Mouse (Mus musculus): ENCODE data around the gene Hist1h1a. TPM values are rescaled to one million over a fixed set of nuclear protein-coding genes. Genes with fewer than 3 reads are reported as not detected.
"Not testable (repeated sequence)": the region's sequence is repeated elsewhere in the genome, so short reads cannot be mapped to it uniquely, and the experiment has no call there.

Gene Hist1h1a
- polyA plus RNA-seq, 1 experiment from 2014 or later, result 1.0 TPM

DNA sequence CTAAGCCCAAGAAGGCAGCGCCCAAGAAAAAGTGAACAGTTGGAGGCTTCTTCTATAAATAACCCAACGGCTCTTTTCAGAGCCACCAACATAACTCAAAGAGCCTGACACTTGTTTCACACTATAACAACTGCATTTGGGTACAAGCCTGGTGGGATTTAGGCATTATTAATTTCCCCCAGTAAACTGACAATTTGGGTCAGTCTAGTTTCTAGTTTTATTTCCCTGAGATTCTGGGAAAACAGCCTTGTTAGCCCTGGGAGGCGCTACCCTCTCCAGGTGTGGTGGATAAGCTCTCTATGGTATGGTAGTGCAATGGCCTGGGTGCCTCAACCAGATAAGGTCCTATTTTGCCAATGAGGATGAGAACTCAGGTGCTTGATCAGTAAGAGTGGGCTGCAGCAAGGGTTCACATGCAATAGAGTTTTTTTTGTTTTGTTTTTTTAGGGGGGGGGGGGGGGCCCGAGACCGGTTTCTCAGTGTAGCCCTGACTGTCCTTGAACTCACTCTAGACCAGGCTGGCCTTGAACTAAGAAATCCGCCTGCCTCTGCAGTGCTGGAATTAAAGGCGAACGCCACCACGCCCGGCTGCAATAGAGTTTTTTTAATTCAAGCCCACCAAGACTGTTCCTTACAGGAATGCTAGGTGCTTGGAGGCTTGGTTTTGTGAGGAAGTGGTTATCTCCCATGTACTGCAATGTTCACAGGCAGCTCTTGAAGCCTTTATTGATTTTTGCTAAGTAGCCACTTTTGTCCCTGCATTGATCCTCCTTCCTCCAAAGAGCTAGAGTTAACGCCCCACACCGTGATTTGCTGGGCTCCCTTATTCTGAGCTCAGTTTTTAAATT lies 1.1 kb downstream of the Hist1h1a start:
- Histone ChIP-seq H3K9me3 (ENCODE audit: control insufficient read depth, low read length) (no peaks in the 10 kb centered on the region), H3K36me3 (ENCODE audit: control insufficient read depth, insufficient read depth) (no peaks in the 10 kb centered on the region), H3K4me3 (replicated peaks; ENCODE audit: low read length) (peak overlapping the region; percentile 63), H3K9ac (replicated peaks; ENCODE audit: low read depth, low read length) (peak overlapping the region; percentile 66), H3K27ac (ENCODE audit: low read length) (peak overlapping the region; percentile 84), H3K4me2 (ENCODE audit: low read length) (peak overlapping the region; percentile 94), H3K27me3 (replicated peaks; ENCODE audit: control insufficient read depth, insufficient read depth, low read length) (no peaks in the 10 kb centered on the region), H3K4me1 (replicated peaks; ENCODE audit: control insufficient read depth, insufficient read depth, low read length) (peaks cover 25% of the 10 kb centered on the region)
- WGBS, result 32% methylated on average over 12 of the region's 12 CpGs
- ATAC-seq, result no peak

- no peak for ATAC-seq
- H3K4me2 ChIP-seq (ENCODE audit: low read length), result no peak overlapping the region
- no peak overlapping the region for H3K27ac ChIP-seq (ENCODE audit: low read length)
- H3K36me3 ChIP-seq (ENCODE audit: control insufficient read depth, insufficient read depth), result no peaks in the 10 kb centered on the region
- H3K27me3 ChIP-seq (replicated peaks; ENCODE audit: control insufficient read depth, insufficient read depth, low read length), result no peaks in the 10 kb centered on the region
- H3K9ac ChIP-seq (replicated peaks; ENCODE audit: low read depth, low read length), result no peak overlapping the region
- no peaks in the 10 kb centered on the region for H3K9me3 ChIP-seq (ENCODE audit: control insufficient read depth, low read length)
- WGBS, result 59% methylated on average over 1 of the region's 1 CpGs
- no peak overlapping the region for H3K4me3 ChIP-seq (replicated peaks; ENCODE audit: low read length)
- peaks cover 22% of the 10 kb centered on the region for H3K4me1 ChIP-seq (replicated peaks; ENCODE audit: control insufficient read depth, insufficient read depth, low read length)
Measured at GRCm38 (mm10) chr13:23765172-23765513, 1.7 kb downstream of the Hist1h1a start.

- no peaks in the 10 kb centered on the region for H3K9me3 ChIP-seq (ENCODE audit: control insufficient read depth, low read length)
Measured at GRCm38 (mm10) chr13:23766772-23767171, 3.3 kb downstream of the Hist1h1a start.

DNA sequence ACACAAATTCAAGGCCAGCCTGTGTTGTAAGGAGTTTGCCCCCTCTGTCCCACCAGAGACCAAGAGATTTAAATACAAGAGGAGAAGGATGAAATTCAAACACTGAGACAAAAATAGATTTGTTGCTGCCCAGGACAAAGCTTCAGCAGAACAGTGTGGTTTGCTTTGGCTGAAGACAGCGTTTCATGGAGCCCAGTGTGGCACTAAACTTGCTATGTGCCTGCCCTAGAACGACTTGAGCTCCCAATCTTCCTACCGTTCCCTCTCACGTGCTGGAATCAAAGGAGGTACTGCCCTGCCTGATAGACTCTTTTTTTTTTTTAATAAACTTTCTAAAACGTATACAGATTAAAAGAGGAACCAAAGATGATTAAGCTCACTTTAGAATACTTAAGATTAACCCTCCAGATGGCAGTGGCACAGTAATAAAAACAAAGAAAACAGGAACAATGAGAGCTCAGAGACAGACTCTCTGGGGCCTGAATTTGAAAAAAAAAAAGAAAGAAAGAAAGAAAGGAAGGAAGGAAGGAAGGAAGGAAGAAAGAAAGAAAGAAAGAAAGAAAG lies 5.5 kb downstream of the Hist1h1a start:
- H3K4me2 ChIP-seq (ENCODE audit: low read length), result no peak overlapping the region
- H3K27ac ChIP-seq (ENCODE audit: low read length), result no peak overlapping the region
- WGBS, result 27% methylated on average over 5 of the region's 5 CpGs
- H3K4me1 ChIP-seq (replicated peaks; ENCODE audit: control insufficient read depth, insufficient read depth, low read length), result peaks cover 10% of the 10 kb centered on the region
- H3K27me3 ChIP-seq (replicated peaks; ENCODE audit: control insufficient read depth, insufficient read depth, low read length), result no peaks in the 10 kb centered on the region
- H3K9me3 ChIP-seq (ENCODE audit: control insufficient read depth, low read length), result no peaks in the 10 kb centered on the region
- no peaks in the 10 kb centered on the region for H3K36me3 ChIP-seq (ENCODE audit: control insufficient read depth, insufficient read depth)
- H3K4me3 ChIP-seq (replicated peaks; ENCODE audit: low read length), result no peak overlapping the region
- H3K9ac ChIP-seq (replicated peaks; ENCODE audit: low read depth, low read length), result no peak overlapping the region
- ATAC-seq, result no peak

More at GRCm38 (mm10) chr13:23766772-23767171, 3.3 kb downstream of the Hist1h1a start:
- Histone ChIP-seq H3K4me3 (replicated peaks; ENCODE audit: low read length) (no peak overlapping the region), H3K4me2 (ENCODE audit: low read length) (no peak overlapping the region), H3K27ac (ENCODE audit: low read length) (no peak overlapping the region), H3K27me3 (replicated peaks; ENCODE audit: control insufficient read depth, insufficient read depth, low read length) (no peaks in the 10 kb centered on the region), H3K4me1 (replicated peaks; ENCODE audit: control insufficient read depth, insufficient read depth, low read length) (peaks cover 12% of the 10 kb centered on the region), H3K9ac (replicated peaks; ENCODE audit: low read depth, low read length) (no peak overlapping the region), H3K36me3 (ENCODE audit: control insufficient read depth, insufficient read depth) (no peaks in the 10 kb centered on the region)
- no peak for ATAC-seq

DNA sequence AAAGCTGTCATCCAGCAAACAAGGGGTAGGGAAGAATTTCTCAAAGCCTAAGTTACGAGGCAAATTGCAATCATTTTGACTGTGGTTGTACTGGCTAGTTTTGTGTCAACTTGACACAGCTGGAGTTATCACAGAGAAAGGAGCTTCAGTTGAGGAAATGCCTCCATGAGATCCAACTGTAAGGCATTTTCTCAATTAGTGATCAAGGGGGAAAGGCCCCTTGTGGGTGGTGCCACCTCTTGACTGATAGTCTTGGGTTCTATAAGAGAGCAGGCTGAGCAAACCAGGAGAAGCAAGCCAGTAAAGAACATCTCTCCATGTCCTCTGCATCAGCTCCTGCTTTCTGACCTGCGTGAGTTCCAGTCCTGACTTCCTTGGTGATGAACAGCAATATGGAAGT lies 6.1 kb downstream of the Hist1h1a start, which contains the start of gene Trim38:
TSS of gene Trim38 (plus strand) at position 301 of the 400 bp plus-strand sequence.
- not testable (repeated sequence) for H3K9me3 ChIP-seq (ENCODE audit: control insufficient read depth, low read length); H3K4me1 ChIP-seq (replicated peaks; ENCODE audit: control insufficient read depth, insufficient read depth, low read length); H3K9ac ChIP-seq (replicated peaks; ENCODE audit: low read depth, low read length); H3K27me3 ChIP-seq (replicated peaks; ENCODE audit: control insufficient read depth, insufficient read depth, low read length); H3K27ac ChIP-seq (ENCODE audit: low read length); ATAC-seq; H3K4me2 ChIP-seq (ENCODE audit: low read length); H3K36me3 ChIP-seq (ENCODE audit: control insufficient read depth, insufficient read depth); H3K4me3 ChIP-seq (replicated peaks; ENCODE audit: low read length)
- 87% methylated on average over 2 of the region's 2 CpGs for WGBS

DNA sequence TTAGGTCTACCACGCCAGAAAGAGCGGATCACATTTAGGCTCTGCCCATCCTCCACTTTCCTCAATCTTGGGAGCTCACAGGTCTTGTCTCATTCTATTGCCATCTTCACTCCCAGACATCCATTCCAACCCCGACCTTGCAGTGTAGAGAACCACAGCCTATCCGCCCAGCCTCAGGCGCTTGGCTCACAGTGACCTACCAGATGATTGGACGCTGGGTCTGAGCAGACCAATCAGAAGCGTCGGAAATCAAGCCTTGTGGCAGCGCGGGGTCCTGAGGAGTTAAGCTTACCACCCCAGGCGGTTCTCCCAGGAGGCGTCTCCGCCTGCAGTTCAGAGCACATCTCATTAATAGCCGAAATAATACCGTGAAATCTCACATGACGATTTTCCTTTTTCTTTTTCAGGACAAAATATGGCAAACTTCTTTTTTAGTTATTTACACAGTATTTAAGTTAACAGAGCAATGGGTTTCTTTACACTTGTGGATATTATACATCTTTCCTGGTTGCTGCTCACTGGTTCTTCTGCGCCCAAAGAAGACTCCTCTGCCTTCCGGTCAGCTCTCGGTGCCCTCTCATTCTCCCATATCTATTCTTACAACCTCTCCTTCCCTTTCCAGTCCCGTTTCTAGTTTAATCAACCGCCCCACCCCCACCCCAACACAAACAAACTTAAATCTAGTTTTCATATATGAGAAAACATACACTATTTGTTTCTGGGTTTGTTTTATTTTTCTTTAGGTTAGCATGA lies 9.3 kb downstream of the Hist1h1a start:
- H3K4me2 ChIP-seq (ENCODE audit: low read length), result peak overlapping the region; percentile 45
- no peaks in the 10 kb centered on the region for H3K9me3 ChIP-seq (ENCODE audit: control insufficient read depth, low read length)
- H3K4me1 ChIP-seq (replicated peaks; ENCODE audit: control insufficient read depth, insufficient read depth, low read length), result peaks cover 4% of the 10 kb centered on the region
- H3K36me3 ChIP-seq (ENCODE audit: control insufficient read depth, insufficient read depth), result no peaks in the 10 kb centered on the region
- H3K27me3 ChIP-seq (replicated peaks; ENCODE audit: control insufficient read depth, insufficient read depth, low read length), result no peaks in the 10 kb centered on the region
- ATAC-seq, result peak; percentile 93
- H3K4me3 ChIP-seq (replicated peaks; ENCODE audit: low read length), result peak overlapping the region; percentile 11; the same call in 1 of the 2 replicates
- no peak overlapping the region for H3K9ac ChIP-seq (replicated peaks; ENCODE audit: low read depth, low read length)
- no peak overlapping the region for H3K27ac ChIP-seq (ENCODE audit: low read length)
- 24% methylated on average over 21 of the region's 21 CpGs for WGBS

DNA sequence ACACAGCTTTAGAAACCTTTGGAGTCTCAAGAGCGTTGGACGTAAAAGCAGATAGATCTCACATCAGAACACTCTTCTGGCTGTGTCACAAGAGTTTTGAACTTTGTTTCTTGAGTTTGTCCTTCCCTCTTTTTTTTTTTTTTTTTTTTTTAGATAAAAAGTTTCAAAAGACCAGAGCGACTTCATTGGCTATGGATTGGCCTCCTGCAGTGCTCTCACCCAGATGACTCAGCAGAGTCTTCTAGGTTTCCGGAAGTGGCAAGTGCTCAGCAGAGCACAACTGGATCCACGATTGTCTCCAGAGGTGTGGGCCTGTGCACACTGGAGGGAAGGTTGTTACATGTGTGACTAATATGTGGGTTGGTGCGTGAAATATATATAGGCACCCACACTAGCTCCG lies 14.9 kb downstream of the Hist1h1a start:
- no peak overlapping the region for H3K27ac ChIP-seq (ENCODE audit: low read length)
- no peaks in the 10 kb centered on the region for H3K9me3 ChIP-seq (ENCODE audit: control insufficient read depth, low read length)
- ATAC-seq, result no peak
- H3K4me2 ChIP-seq (ENCODE audit: low read length), result no peak overlapping the region
- no peaks in the 10 kb centered on the region for H3K36me3 ChIP-seq (ENCODE audit: control insufficient read depth, insufficient read depth)
- H3K27me3 ChIP-seq (replicated peaks; ENCODE audit: control insufficient read depth, insufficient read depth, low read length), result no peaks in the 10 kb centered on the region
- WGBS, result 95% methylated on average over 7 of the region's 7 CpGs
- no peaks in the 10 kb centered on the region for H3K4me1 ChIP-seq (replicated peaks; ENCODE audit: control insufficient read depth, insufficient read depth, low read length)
- no peak overlapping the region for H3K9ac ChIP-seq (replicated peaks; ENCODE audit: low read depth, low read length)
- H3K4me3 ChIP-seq (replicated peaks; ENCODE audit: low read length), result no peak overlapping the region

DNA sequence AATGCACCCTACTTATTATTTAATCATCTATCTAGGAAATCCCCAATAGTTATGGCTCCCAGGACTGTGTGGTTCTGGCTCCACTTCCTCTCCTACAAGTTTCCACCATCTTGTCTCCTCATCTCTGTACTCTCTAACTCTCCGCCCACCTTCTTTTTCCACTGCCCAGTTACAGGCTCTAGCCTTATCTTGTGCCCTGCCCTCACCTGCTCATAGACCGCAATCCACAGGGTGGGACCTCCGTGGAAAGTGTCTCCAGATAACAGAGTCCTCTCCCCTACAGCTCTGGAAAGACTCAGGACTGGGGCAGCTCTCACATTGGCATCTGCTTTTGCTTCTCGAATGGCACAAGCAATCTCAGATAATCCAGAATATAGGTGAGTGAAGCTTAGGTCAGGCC lies 15.6 kb downstream of the Hist1h1a start:
- Histone ChIP-seq H3K4me3 (replicated peaks; ENCODE audit: low read length) (no peak overlapping the region), H3K9me3 (ENCODE audit: control insufficient read depth, low read length) (no peaks in the 10 kb centered on the region), H3K27me3 (replicated peaks; ENCODE audit: control insufficient read depth, insufficient read depth, low read length) (no peaks in the 10 kb centered on the region), H3K9ac (replicated peaks; ENCODE audit: low read depth, low read length) (no peak overlapping the region), H3K4me1 (replicated peaks; ENCODE audit: control insufficient read depth, insufficient read depth, low read length) (no peaks in the 10 kb centered on the region), H3K4me2 (ENCODE audit: low read length) (no peak overlapping the region), H3K36me3 (ENCODE audit: control insufficient read depth, insufficient read depth) (no peaks in the 10 kb centered on the region), H3K27ac (ENCODE audit: low read length) (no peak overlapping the region)
- ATAC-seq, result no peak
- WGBS, result 89% methylated on average over 4 of the region's 4 CpGs

DNA sequence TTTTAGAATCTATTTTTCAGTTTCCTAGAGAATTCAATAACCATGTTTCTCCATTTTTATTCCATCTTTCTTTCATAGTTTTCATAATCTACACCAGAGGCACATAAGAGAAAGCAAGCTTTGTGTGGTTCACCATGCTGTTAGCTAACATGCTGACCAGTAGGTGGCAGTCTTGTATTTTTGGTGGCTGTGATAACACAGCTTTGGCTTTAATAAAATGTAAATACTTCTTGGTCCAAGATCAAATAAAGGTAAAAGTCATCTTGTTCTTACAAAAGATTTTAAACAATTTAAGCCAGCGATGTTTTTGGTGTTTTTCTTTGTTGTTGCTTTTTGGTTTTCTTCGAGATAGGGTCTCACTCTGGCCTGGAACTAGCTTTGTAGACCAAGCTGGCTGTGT lies 29.1 kb downstream of the Hist1h1a start:
- H3K9me3 ChIP-seq (ENCODE audit: control insufficient read depth, low read length), result no peaks in the 10 kb centered on the region
- no peaks in the 10 kb centered on the region for H3K4me1 ChIP-seq (replicated peaks; ENCODE audit: control insufficient read depth, insufficient read depth, low read length)
- no peaks in the 10 kb centered on the region for H3K36me3 ChIP-seq (ENCODE audit: control insufficient read depth, insufficient read depth)
- H3K27ac ChIP-seq (ENCODE audit: low read length), result no peak overlapping the region
- no peak overlapping the region for H3K4me3 ChIP-seq (replicated peaks; ENCODE audit: low read length)
- 47% methylated on average over 2 of the region's 2 CpGs for WGBS
- no peaks in the 10 kb centered on the region for H3K27me3 ChIP-seq (replicated peaks; ENCODE audit: control insufficient read depth, insufficient read depth, low read length)
- no peak overlapping the region for H3K4me2 ChIP-seq (ENCODE audit: low read length)
- peak; percentile 70; the same call in 1 of the 2 replicates for ATAC-seq
- no peak overlapping the region for H3K9ac ChIP-seq (replicated peaks; ENCODE audit: low read depth, low read length)
